Mouse (Mus musculus): Measurements from ENCODE around the gene Fam160a1.

Fam160a1 gene

GRCm38 (mm10) chr3:85817191-85817590, at the start of gene Fam160a1:
Fam160a1 (minus strand) TSS chr3:85817291.
- DNase-seq (ENCODE audit: low spot score): no peak

- DNase-seq (ENCODE audit: low spot score): no peak
These were observed 46.9 kb upstream of the Fam160a1 start for GRCm38 (mm10) chr3:85863996-85864395.

GRCm38 (mm10) chr3:85862886-85863285, 45.8 kb upstream of the Fam160a1 start:
- no peak for DNase-seq (ENCODE audit: low spot score)

- DNase-seq (ENCODE audit: low spot score): no peak
These were observed 43.9 kb upstream of the Fam160a1 start for GRCm38 (mm10) chr3:85860996-85861395.

- DNase-seq (ENCODE audit: low spot score): no peak
These were observed 42.2 kb upstream of the Fam160a1 start for GRCm38 (mm10) chr3:85859311-85859710.

- DNase-seq (ENCODE audit: low spot score): no peak
These were observed 41.3 kb upstream of the Fam160a1 start for GRCm38 (mm10) chr3:85858140-85859135.

- no peak for DNase-seq (ENCODE audit: low spot score)
These were observed 40.0 kb upstream of the Fam160a1 start for GRCm38 (mm10) chr3:85857083-85857482.

- no peak for DNase-seq (ENCODE audit: low spot score)
These were observed 38.9 kb upstream of the Fam160a1 start for GRCm38 (mm10) chr3:85855947-85856346.

- no peak for DNase-seq (ENCODE audit: low spot score)
These were observed 38.0 kb upstream of the Fam160a1 start for GRCm38 (mm10) chr3:85855043-85855442.

GRCm38 (mm10) chr3:85854143-85854542, 37.1 kb upstream of the Fam160a1 start:
- no peak for DNase-seq (ENCODE audit: low spot score)

GRCm38 (mm10) chr3:85853715-85854114, 36.6 kb upstream of the Fam160a1 start:
- DNase-seq (ENCODE audit: low spot score): no peak

- DNase-seq (ENCODE audit: low spot score): no peak
These were observed 33.0 kb upstream of the Fam160a1 start for GRCm38 (mm10) chr3:85850079-85850478.

GRCm38 (mm10) chr3:85846316-85846715, 29.2 kb upstream of the Fam160a1 start:
- no peak for DNase-seq (ENCODE audit: low spot score)

- DNase-seq (ENCODE audit: low spot score): no peak
These were observed 28.2 kb upstream of the Fam160a1 start for GRCm38 (mm10) chr3:85845341-85845740.

GRCm38 (mm10) chr3:85842881-85843218, 25.8 kb upstream of the Fam160a1 start:
- no peak for DNase-seq (ENCODE audit: low spot score)

GRCm38 (mm10) chr3:85842177-85842880, 25.2 kb upstream of the Fam160a1 start:
- DNase-seq (ENCODE audit: low spot score): no peak

- DNase-seq (ENCODE audit: low spot score): no peak
These were observed 24.5 kb upstream of the Fam160a1 start for GRCm38 (mm10) chr3:85841454-85842176.

GRCm38 (mm10) chr3:85833627-85834026, 16.5 kb upstream of the Fam160a1 start:
- no peak for DNase-seq (ENCODE audit: low spot score)

GRCm38 (mm10) chr3:85832490-85833155, 15.5 kb upstream of the Fam160a1 start:
- no peak for DNase-seq (ENCODE audit: low spot score)

GRCm38 (mm10) chr3:85831785-85832184, 14.7 kb upstream of the Fam160a1 start:
- DNase-seq (ENCODE audit: low spot score): no peak

- no peak for DNase-seq (ENCODE audit: low spot score)
These were observed 12.0 kb upstream of the Fam160a1 start for GRCm38 (mm10) chr3:85829047-85829446.

- DNase-seq (ENCODE audit: low spot score): no peak
These were observed 10.7 kb upstream of the Fam160a1 start for GRCm38 (mm10) chr3:85827815-85828214.

All from ovary, postnatal 36 days (tissue).